Mouse (Mus musculus) activated CD4-positive, CD25-positive, alpha-beta regulatory T cell, adult 4 months (primary cell): ENCODE measurements at regions not wholly inside any gene's neighbourhood (a gene's known extent, or its start where the extent isn't known, plus 50 kb on each side); places are given as distances from the start of the nearest gene placed in this dataset.

Source experiments
- ATAC-seq: one replicate; pipeline ENCODE4 v1.8.0; 2017

GRCm38 (mm10) chr6:54754810-54755209 lies 61.9 kb upstream of the Znrf2 start:
- no peak for ATAC-seq

- ATAC-seq = peak; percentile 27
These were observed 59.2 kb upstream of the Znrf2 start for GRCm38 (mm10) chr6:54757511-54757911.

GRCm38 (mm10) chr6:54758112-54758511 lies 58.6 kb upstream of the Znrf2 start:
- ATAC-seq = no peak

GRCm38 (mm10) chr6:54759263-54759662 lies 57.5 kb upstream of the Znrf2 start:
- ATAC-seq = no peak

- ATAC-seq = peak; percentile 82
These were observed 56.7 kb upstream of the Znrf2 start for GRCm38 (mm10) chr6:54759942-54760498.

GRCm38 (mm10) chr6:54760541-54760940 lies 56.2 kb upstream of the Znrf2 start:
- ATAC-seq = no peak

- no peak for ATAC-seq
These were observed 54.7 kb upstream of the Znrf2 start for GRCm38 (mm10) chr6:54762021-54762420.

- no peak for ATAC-seq
These were observed 54.2 kb upstream of the Znrf2 start for GRCm38 (mm10) chr6:54762499-54762898.

GRCm38 (mm10) chr6:54763669-54764068 lies 53.0 kb upstream of the Znrf2 start:
- no peak for ATAC-seq

GRCm38 (mm10) chr6:54765715-54766114 lies 51.0 kb upstream of the Znrf2 start:
- ATAC-seq = peak; percentile 41

- ATAC-seq = peak; percentile 87
These were observed 50.1 kb upstream of the Znrf2 start for GRCm38 (mm10) chr6:54766485-54767112.
